9 mouse cellular contexts compared by ENCODE assay signal in genomic region chr13:95638894-95639293, GRCm38 (mm10). TPM values are rescaled to one million over a fixed set of nuclear protein-coding genes. Genes with fewer than 3 reads are reported as not detected.
DNase-seq lines count a peak whose midpoint lies in the region; ATAC-seq and TF ChIP-seq lines count a peak whose summit lies in the region.
"Had no signal": no experiment of that assay in that cellular context is flagged by ENCODE, and none has a peak within 500 bp of the region (broad histone marks: within the 10 kb centered on the region; RNA-seq: fewer than 3 reads in every experiment).

No protein-coding gene starts in this region.

- no peaks in the 10 kb centered on the region for H3K9me3 ChIP-seq in hindbrain, embryonic 10.5 days
- H3K9me3 ChIP-seq in limb, embryonic 14.5 days (ENCODE audit: control insufficient read depth, low read length) = no peaks in the 10 kb centered on the region

- ATAC-seq in limb, embryonic 14.5 days (ENCODE audit: low FRiP score, low read depth) = no peak
- ATAC-seq: Patski had no signal

- peaks cover 28% of the 10 kb centered on the region; the same call in 1 of the 2 replicates for H3K36me3 ChIP-seq in hindbrain, embryonic 10.5 days
- H3K36me3 ChIP-seq in limb, embryonic 14.5 days (ENCODE audit: control insufficient read depth, insufficient read depth, low read length) = 0 out of 2 replicates have a peak, but pooled peaks cover 4% of the 10 kb centered on the region

- H3K27me3 ChIP-seq in hindbrain, embryonic 10.5 days (ENCODE audit: insufficient read depth, poor library complexity, severe bottlenecking) = no peaks in the 10 kb centered on the region
- H3K27me3 ChIP-seq in limb, embryonic 14.5 days (ENCODE audit: control insufficient read depth, insufficient read depth, low read length) = no peaks in the 10 kb centered on the region
- H3K27me3 ChIP-seq: Patski had no signal

- WGBS in hindbrain, embryonic 10.5 days = 47% methylated on average over 5 of the region's 5 CpGs
- WGBS in limb, embryonic 14.5 days = 22% methylated on average over 5 of the region's 5 CpGs

- H3K27ac ChIP-seq in hindbrain, embryonic 10.5 days = peak overlapping the region; percentile 62
- peak overlapping the region; percentile 33; the same call in 1 of the 2 replicates for H3K27ac ChIP-seq in limb, embryonic 14.5 days (replicated peaks; ENCODE audit: low read depth, low read length)

- TF ChIP-seq POLR2A in limb, embryonic 14.5 days (IDR thresholded peaks at IDR 0.05; ENCODE audit: borderline replicate concordance, extremely low read depth, insufficient read depth, insufficient read length) = no peak

- H3K9ac ChIP-seq in limb, embryonic 14.5 days (ENCODE audit: low read depth, low read length, severe bottlenecking) = no peak overlapping the region

- peak; percentile 47 for DNase-seq in adrenal gland, adult 8-10 months
- DNase-seq in embryo, embryonic 10.5 days (ENCODE audit: low spot score) = peak; percentile 51
- DNase-seq in hindbrain, embryonic 10.5 days (ENCODE audit: low spot score) = no peak
- DNase-seq in limb, embryonic 14.5 days (ENCODE audit: low spot score) = no peak
- DNase-seq in retina, embryonic 14.5 days (ENCODE audit: low spot score) = peak; percentile 31
- DNase-seq in layer of hippocampus, postnatal 36 days = no peak
- no peak for DNase-seq in left cerebral cortex, adult 8-10 months (ENCODE audit: low spot score in 2 of 2)
- DNase-seq in gastrocnemius, postnatal 4 days (ENCODE audit: low spot score in 2 of 2) = no peak

- no peak overlapping the region for H3K4me2 ChIP-seq in limb, embryonic 14.5 days (replicated peaks; ENCODE audit: low read depth, low read length, severe bottlenecking)

- H3K4me3 ChIP-seq in hindbrain, embryonic 10.5 days = no peak overlapping the region
- no peak overlapping the region for H3K4me3 ChIP-seq in limb, embryonic 14.5 days (replicated peaks; ENCODE audit: low read length)

- H3K4me1 ChIP-seq in hindbrain, embryonic 10.5 days (replicated peaks) = peaks cover 20% of the 10 kb centered on the region
- H3K4me1 ChIP-seq in limb, embryonic 14.5 days (ENCODE audit: control insufficient read depth, insufficient read depth, low read length) = peaks cover 22% of the 10 kb centered on the region

RNA-seq across cellular contexts. Expression of gene F2r, which starts 20.6 kb away (rescaled TPM):
- 100 to 1,000 TPM; 116 to 170 (median 135) TPM for total RNA-seq in adrenal gland, adult 8-10 months (2022)
- 93.4 and 117 TPM in 2 replicates for polyA plus RNA-seq in hindbrain, embryonic 10.5 days (2016; fragmentation: Nextera tagmentation; extraction: Ambion mirVana)
- polyA plus RNA-seq in limb, embryonic 14.5 days (2012; rRNA removed) = 38.5 and 48.0 TPM in 2 replicates
- 77.2 and 84.0 TPM in 2 replicates for polyA plus RNA-seq in limb, embryonic 14.5 days (2014; fragmentation: Nextera tagmentation; extraction: Ambion mirVana)
- 1 to 10 TPM; 4.9 to 5.6 TPM for total RNA-seq in layer of hippocampus, postnatal 36 days (2021)
- 1 to 10 TPM; 3.7 to 5.0 (median 4.5) TPM for total RNA-seq in left cerebral cortex, adult 8-10 months (2022)
- total RNA-seq in gastrocnemius, postnatal 4 days (2021) = 10 to 100 TPM; 30.2 to 33.2 TPM

RNA-seq across cellular contexts. Expression of gene F2rl2, which starts 57.8 kb away (rescaled TPM):
- total RNA-seq in adrenal gland, adult 8-10 months (2022) = under 1 TPM in 1 of 4 experiments, not detected in 3; 0.10 TPM
- polyA plus RNA-seq in hindbrain, embryonic 10.5 days (2016; fragmentation: Nextera tagmentation; extraction: Ambion mirVana) = 1.7 and 1.8 TPM in 2 replicates
- polyA plus RNA-seq in limb, embryonic 14.5 days (2012; rRNA removed) = 0.16 and 0.46 TPM in 2 replicates
- polyA plus RNA-seq in limb, embryonic 14.5 days (2014; fragmentation: Nextera tagmentation; extraction: Ambion mirVana) = 0.21 and 0.33 TPM in 2 replicates
- total RNA-seq in layer of hippocampus, postnatal 36 days (2021) = under 1 TPM; 0.20 to 0.27 TPM
- total RNA-seq in left cerebral cortex, adult 8-10 months (2022) = 1 to 10 TPM in 1 of 4 experiments, under 1 TPM in 3; 0.80 to 1.2 (median 0.96) TPM
- under 1 TPM in 1 of 2 experiments, not detected in 1; 0.10 TPM for total RNA-seq in gastrocnemius, postnatal 4 days (2021)
- polyA plus RNA-seq: Patski had no signal

Comparison
In these comparisons a context has a peak if more than half of its experiments do, and no peak if none do; other contexts are left out.
1. DNase-seq: peak in adrenal gland, adult 8-10 months (single experiment), embryo, embryonic 10.5 days (single experiment) and retina, embryonic 14.5 days (single experiment); none in hindbrain, embryonic 10.5 days (single experiment), limb, embryonic 14.5 days (single experiment), layer of hippocampus, postnatal 36 days (0 of 2), left cerebral cortex, adult 8-10 months (0 of 2) and gastrocnemius, postnatal 4 days (0 of 2).
2. RNA of gene F2r, which starts 20.6 kb away (total RNA-seq): 116 to 170 TPM in adrenal gland, adult 8-10 months and 30.2 to 33.2 TPM in gastrocnemius, postnatal 4 days; 4.9 to 5.6 TPM in layer of hippocampus, postnatal 36 days and 3.7 to 5.0 TPM in left cerebral cortex, adult 8-10 months; every median in the first group is over 4 times any median in the second.